Mouse (Mus musculus) hindbrain, embryonic 12.5 days (tissue): ENCODE measurements around the gene Col4a1. TPM values are rescaled to one million over a fixed set of nuclear protein-coding genes. Genes with fewer than 3 reads are reported as not detected.

ENCODE experiments used
- ATAC-seq: fragments of 200-750 bp; cut with Nextera tagmentation; 2 replicates; pipeline ENCODE4 v1.8.0; 2017; ENCODE audit warnings: moderate TSS enrichment; ENCODE audit not compliant: low FRiP score
- H3K27ac ChIP-seq: fragments of 300-500 bp; sonication (generic); 2 replicates; pipeline ENCODE4 v1.5.1; 2016; ENCODE audit warnings: mild to moderate bottlenecking
- H3K27me3 ChIP-seq: fragments of 300-500 bp; sonication (generic); 2 replicates; pipeline ENCODE4 v1.6.1; 2016; ENCODE audit warnings: mild to moderate bottlenecking
- H3K36me3 ChIP-seq: fragments of 300-500 bp; sonication (generic); 2 replicates; pipeline ENCODE4 v1.6.1; 2016; ENCODE audit warnings: mild to moderate bottlenecking
- H3K4me1 ChIP-seq: fragments of 300-500 bp; sonication (generic); 2 replicates; pipeline ENCODE4 v1.6.1; 2016
- H3K4me2 ChIP-seq: fragments of 300-500 bp; sonication (generic); replicated peaks from 2 replicates; pipeline ENCODE4 v1.6.1; 2016; ENCODE audit warnings: mild to moderate bottlenecking
- H3K4me3 ChIP-seq: fragments of 300-500 bp; sonication (generic); 2 replicates; pipeline ENCODE4 v1.5.1; 2016; ENCODE audit warnings: mild to moderate bottlenecking
- H3K9ac ChIP-seq: fragments of 300-500 bp; sonication (generic); 2 replicates; pipeline ENCODE4 v1.6.1; 2016; ENCODE audit warnings: mild to moderate bottlenecking, moderate library complexity
- H3K9me3 ChIP-seq: fragments of 300-500 bp; sonication (generic); replicated peaks from 2 replicates; pipeline ENCODE4 v1.6.1; 2016; ENCODE audit warnings: mild to moderate bottlenecking
- WGBS: fragments of 180-500 bp; shearing (Covaris S2); methylation state at CpG from one replicate; pipeline ENCODE4 v1.1.7; 2016; 5-methylcytosine and 5-hydroxymethylcytosine counted together
- polyA plus RNA-seq: library from polyadenylated mRNA; unstranded; fragments of >200 nt; fragmentation: Nextera tagmentation; extraction: Ambion mirVana; gene quantifications from 2 replicates; pipeline ENCODE4 v1.2.1, GENCODE M21; 2016

The Col4a1 gene
- polyA plus RNA-seq, 1 experiment from 2014 or later, result 157 TPM

DNA sequence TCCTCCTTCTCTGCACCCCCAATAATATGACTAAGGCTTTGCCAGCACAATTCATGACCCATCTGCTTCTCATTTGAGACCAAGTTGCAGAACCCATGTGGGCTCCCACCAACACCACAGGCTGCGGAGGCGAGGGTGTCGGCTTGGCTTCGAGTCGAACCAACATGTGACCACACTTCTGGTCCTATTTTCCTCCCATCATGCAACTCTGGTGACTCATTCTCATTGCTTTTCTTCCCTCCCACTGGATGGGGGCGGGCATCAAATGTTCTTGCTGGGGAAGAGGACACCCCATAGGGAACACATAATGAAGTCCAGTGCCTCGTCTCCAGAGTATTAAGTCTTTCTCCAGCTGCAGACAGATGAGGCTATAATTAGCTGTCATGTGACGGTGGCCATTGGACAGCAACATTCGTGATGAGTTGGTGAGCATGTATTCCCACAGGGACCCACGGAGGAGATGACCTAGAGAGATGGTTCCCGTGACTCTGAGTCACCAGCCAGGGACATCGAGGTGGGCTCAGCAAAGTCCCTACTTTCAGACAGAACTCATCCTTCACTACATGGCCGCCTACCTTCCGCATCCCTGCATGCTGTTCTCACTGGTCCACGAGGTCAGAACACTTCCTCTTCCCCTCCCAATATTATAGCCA is 39.0 kb downstream of the Col4a1 start:
- ATAC-seq, result no peak
- no peak overlapping the region for H3K4me3 ChIP-seq
- 87% methylated on average over 15 of the region's 15 CpGs for WGBS
- H3K9me3 ChIP-seq, result no peaks in the 10 kb centered on the region
- H3K27ac ChIP-seq, result no peak overlapping the region
- no peak overlapping the region for H3K4me2 ChIP-seq
- no peaks in the 10 kb centered on the region for H3K36me3 ChIP-seq
- no peaks in the 10 kb centered on the region for H3K27me3 ChIP-seq
- peaks cover 11% of the 10 kb centered on the region for H3K4me1 ChIP-seq
- H3K9ac ChIP-seq, result no peak overlapping the region

DNA sequence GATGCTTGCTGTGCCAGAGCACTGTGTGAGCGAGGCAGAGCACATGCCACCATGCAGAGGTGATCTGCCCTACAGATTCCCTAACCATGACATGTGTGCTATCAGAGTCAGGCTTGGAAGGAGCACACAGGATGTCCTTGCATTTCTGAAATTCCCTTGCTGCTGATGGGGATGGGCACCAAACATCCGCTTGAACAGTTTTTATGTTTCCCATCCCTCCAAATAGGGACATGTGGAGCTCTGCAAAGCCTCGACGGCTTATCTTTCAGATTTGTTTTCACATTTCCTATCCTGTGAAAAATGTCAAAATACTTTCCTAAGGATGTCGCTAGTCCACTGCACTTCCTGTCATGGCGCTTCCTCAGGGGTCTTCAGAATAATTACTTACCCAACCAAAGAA is 40.4 kb downstream of the Col4a1 start:
- Histone ChIP-seq H3K4me2 (no peak overlapping the region), H3K9me3 (no peaks in the 10 kb centered on the region), H3K27me3 (no peaks in the 10 kb centered on the region), H3K4me3 (no peak overlapping the region), H3K27ac (no peak overlapping the region), H3K9ac (no peak overlapping the region), H3K4me1 (no peaks in the 10 kb centered on the region), H3K36me3 (no peaks in the 10 kb centered on the region)
- WGBS, result 83% methylated on average over 6 of the region's 6 CpGs
- ATAC-seq, result no peak

DNA sequence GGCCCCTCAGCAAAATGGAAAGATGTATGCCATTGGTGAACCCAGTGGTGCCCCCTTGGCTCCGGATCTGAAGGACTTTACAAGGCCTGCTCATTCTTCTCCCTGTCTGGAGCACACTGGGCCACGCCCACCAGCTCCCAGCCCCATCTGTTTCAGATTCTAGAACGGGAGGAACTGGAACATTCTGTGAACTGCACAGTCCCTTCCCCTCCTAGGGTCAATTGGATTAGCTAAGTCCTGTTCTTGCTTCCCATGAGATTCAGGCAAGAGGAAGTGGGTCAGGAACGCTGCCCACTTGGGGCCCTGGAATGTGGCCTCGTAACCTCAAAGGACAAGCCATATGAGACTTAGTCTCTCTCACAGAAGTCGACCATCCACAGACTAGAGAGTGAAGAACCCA is 41.8 kb downstream of the Col4a1 start:
- WGBS, result 75% methylated on average over 6 of the region's 6 CpGs
- no peak for ATAC-seq
- Histone ChIP-seq H3K27ac (no peak overlapping the region), H3K4me1 (no peaks in the 10 kb centered on the region), H3K9ac (no peak overlapping the region), H3K4me2 (no peak overlapping the region), H3K4me3 (no peak overlapping the region), H3K27me3 (no peaks in the 10 kb centered on the region), H3K9me3 (no peaks in the 10 kb centered on the region), H3K36me3 (no peaks in the 10 kb centered on the region)

DNA sequence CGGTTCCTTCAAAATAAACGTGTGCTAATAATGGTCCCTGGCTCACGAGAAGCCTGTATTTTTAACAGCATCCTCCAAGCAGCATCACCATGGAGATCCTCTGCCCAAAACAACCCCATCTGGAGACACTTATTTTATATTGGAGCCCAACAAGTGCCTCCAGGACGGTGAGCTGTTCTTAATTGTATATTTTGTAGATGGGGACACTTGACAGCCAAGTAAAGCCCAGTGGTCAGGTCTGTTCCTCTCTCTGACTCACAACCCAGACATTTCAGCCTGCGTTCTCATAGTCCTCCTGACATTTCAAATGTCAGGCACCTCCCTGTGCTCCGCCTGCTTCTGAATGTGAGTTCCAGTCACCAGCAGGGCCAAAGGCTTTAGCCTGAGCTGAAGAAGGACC is 43.9 kb downstream of the Col4a1 start:
- Histone ChIP-seq H3K27ac (no peak overlapping the region), H3K9ac (no peak overlapping the region), H3K4me3 (no peak overlapping the region), H3K36me3 (no peaks in the 10 kb centered on the region), H3K4me2 (no peak overlapping the region), H3K27me3 (no peaks in the 10 kb centered on the region), H3K4me1 (no peaks in the 10 kb centered on the region; the same call in 1 of the 2 replicates), H3K9me3 (no peaks in the 10 kb centered on the region)
- WGBS, result 87% methylated on average over 6 of the region's 6 CpGs
- no peak for ATAC-seq

DNA sequence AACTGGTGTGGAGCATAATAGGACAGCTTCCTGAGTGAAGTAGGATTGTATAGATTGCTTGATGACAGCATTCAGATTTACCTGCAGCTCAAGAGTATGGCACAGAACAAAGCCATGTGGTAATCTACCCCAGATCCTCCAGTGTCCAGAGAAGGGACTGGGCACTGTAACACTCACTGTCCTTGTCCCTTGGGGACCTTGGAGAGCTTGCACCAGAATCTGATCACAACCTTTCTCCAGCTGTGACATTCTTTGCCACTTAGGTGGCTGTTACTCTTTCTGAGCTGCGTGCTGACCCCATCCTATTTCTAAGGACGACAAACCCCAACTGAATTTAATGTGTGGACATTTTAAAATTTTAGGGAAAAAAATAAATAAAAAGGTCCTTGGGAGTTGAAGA is 46.2 kb downstream of the Col4a1 start:
- Histone ChIP-seq H3K9ac (no peak overlapping the region), H3K4me1 (no peaks in the 10 kb centered on the region; the same call in 1 of the 2 replicates), H3K27me3 (no peaks in the 10 kb centered on the region), H3K36me3 (no peaks in the 10 kb centered on the region), H3K4me2 (no peak overlapping the region), H3K4me3 (no peak overlapping the region), H3K9me3 (no peaks in the 10 kb centered on the region), H3K27ac (no peak overlapping the region)
- WGBS, result 88% methylated on average over 2 of the region's 2 CpGs
- no peak for ATAC-seq

DNA sequence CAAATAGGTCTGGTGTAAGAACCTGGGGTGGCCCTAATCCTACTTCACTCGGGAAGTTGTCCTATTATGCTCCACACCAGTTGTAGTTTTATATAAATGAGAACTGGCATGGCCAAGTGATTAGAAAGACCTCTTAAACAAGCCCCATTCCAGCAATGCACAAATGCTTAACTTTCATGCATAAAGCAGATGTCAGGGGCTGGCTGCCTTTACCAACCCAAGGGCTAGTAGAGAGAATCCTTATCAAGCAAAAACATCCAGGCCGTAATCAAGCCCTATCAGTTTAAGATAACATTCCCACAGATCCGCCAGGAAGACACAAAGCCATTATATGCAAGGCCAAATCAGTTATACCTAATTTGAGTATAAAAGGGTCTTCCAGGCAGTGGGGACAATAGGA is 46.7 kb downstream of the Col4a1 start:
- 79% methylated on average over 3 of the region's 3 CpGs for WGBS
- ATAC-seq, result no peak
- Histone ChIP-seq H3K27ac (no peak overlapping the region), H3K36me3 (no peaks in the 10 kb centered on the region), H3K4me1 (no peaks in the 10 kb centered on the region; the same call in 1 of the 2 replicates), H3K27me3 (no peaks in the 10 kb centered on the region), H3K4me2 (no peak overlapping the region), H3K4me3 (no peak overlapping the region), H3K9me3 (no peaks in the 10 kb centered on the region), H3K9ac (no peak overlapping the region)

DNA sequence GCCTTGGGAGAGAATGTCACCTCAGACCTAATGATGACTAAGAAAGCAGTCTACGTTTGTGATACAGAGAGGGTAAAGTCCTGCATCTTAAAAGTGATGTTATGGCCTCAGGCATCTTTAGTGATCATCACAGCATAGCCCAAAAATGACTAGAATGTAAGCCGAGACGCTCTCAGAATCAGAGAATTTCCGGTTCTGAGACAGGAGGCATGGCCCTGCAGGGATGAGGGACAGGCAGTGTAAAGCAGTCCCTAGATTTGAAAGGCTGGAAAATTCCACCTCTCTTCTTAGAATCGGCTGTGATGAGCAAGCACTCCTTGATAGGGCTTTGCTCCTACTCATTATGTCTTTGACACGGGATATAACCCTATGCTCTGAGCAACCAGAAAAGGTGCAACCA is 48.8 kb downstream of the Col4a1 start:
- Histone ChIP-seq H3K27ac (no peak overlapping the region), H3K4me2 (no peak overlapping the region), H3K4me1 (peaks cover 4% of the 10 kb centered on the region), H3K9ac (no peak overlapping the region), H3K27me3 (no peaks in the 10 kb centered on the region), H3K36me3 (no peaks in the 10 kb centered on the region), H3K9me3 (no peaks in the 10 kb centered on the region), H3K4me3 (no peak overlapping the region)
- 82% methylated on average over 6 of the region's 6 CpGs for WGBS
- ATAC-seq, result no peak

DNA sequence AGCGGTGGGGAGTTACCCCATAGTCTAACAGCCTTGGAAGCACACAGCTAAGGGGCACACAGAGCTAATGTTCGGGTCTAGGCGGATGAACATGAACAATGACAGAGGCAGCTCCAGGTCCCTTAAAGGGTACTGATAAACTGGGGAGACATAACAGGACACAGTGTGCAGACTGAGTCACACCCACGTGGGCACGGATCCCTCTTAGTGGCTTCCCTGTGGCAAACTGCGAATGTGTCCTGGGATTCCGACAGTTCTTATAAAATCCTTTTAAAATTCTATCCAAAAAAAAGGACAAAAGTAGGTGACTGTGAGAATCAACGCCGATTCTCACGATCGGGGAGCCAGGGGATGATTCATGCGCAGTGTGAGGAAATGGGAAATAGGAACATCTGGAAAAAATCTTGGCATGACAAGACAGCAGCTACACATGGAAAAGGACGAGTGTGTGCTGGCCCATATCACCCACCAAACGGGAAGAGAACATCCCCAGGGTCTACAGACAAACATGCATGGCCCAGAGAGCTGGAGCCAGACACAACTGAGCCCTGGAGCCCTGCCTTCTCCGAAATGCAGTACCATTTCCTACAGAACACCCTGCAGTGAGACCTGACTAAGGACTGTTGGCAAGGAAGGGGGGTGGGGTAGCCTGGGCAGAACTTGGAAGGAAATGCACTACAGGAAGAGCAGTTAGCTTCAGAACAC is 50.4 kb downstream of the Col4a1 start:
- Histone ChIP-seq H3K27me3 (no peaks in the 10 kb centered on the region), H3K4me2 (no peak overlapping the region), H3K9me3 (no peaks in the 10 kb centered on the region), H3K36me3 (no peaks in the 10 kb centered on the region), H3K27ac (no peak overlapping the region), H3K9ac (no peak overlapping the region), H3K4me3 (no peak overlapping the region), H3K4me1 (peaks cover 4% of the 10 kb centered on the region)
- WGBS, result 80% methylated on average over 15 of the region's 15 CpGs
- no peak for ATAC-seq

DNA sequence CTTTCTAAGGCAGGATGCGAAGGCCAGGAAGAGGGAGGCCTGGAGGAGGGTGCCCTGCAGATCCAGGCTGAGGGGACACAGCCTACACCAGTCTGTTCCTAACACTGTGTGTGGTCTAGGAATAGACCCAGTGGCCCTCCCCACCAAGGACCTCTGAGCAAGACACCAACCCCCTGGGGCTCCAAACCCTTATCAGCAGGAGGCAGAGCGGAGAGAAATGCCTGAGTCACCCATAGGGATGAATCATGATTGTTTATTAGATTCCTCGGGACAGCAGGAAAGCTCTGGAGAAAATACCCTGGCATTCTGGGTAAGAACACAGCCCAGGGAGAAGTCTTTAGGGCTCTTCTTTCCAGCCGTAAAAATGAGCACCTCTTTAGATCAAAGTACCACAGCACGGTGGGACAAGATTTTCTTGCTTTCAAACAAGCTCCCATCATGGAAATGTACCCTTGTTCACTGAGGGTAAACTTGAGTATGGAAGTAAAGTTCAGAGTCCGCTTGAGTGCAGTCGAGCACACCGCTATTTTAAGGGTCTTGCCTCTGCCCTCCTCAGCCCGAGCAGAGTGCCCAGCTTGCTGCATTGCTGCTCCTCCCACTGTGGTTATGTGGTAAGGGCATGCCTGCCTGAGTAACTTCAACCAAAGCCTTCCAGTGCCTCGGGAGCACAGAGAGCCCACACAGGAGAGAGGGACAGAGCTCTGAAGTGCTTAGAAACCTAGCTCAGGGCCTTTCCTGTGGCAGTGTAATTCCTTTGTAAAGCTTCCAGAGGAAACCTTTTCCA is 52.6 kb downstream of the Col4a1 start:
- no peak for ATAC-seq
- no peaks in the 10 kb centered on the region for H3K9me3 ChIP-seq
- H3K4me3 ChIP-seq, result no peak overlapping the region

DNA sequence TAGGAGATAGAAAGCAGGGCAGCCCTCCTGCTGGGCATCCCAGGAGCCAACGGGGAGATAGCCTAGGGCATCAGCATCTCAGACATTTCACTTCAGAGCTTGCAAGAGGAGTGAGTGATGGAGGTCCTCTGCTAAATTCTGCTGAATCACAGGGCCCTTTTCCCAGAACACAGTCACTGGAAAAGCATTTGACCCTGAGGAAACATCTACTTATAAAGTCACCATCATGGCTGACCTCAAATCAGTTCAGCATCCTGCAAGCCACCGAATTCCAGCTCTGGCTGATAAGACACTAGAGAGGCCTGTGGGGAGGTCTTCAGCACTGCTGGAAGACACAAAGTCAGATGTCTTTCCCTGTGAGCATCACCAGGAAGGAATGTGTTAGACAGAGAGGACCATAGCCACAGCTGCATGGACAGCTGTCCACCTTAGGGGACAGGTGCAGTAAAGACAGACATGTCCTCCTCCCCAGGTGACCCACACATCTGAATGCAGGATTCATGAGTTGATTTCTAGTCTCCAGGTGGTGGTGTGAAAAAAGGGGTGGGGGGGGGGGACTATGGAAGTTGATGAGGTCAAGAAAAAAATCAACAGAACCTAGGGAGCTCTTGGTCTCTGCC is 54.0 kb downstream of the Col4a1 start:
- ATAC-seq, result no peak
- no peak overlapping the region for H3K27ac ChIP-seq
- H3K4me3 ChIP-seq, result no peak overlapping the region
- no peak overlapping the region for H3K4me2 ChIP-seq
- H3K4me1 ChIP-seq, result peaks cover 4% of the 10 kb centered on the region
- no peaks in the 10 kb centered on the region for H3K9me3 ChIP-seq
- WGBS, result 60% methylated on average over 2 of the region's 2 CpGs
- no peaks in the 10 kb centered on the region for H3K36me3 ChIP-seq
- no peaks in the 10 kb centered on the region for H3K27me3 ChIP-seq
- H3K9ac ChIP-seq, result no peak overlapping the region

More for the DNA sequence above, 52.6 kb downstream of the Col4a1 start:
- Histone ChIP-seq H3K27ac (no peak overlapping the region), H3K4me1 (peaks cover 4% of the 10 kb centered on the region), H3K4me2 (no peak overlapping the region), H3K36me3 (no peaks in the 10 kb centered on the region), H3K9ac (no peak overlapping the region), H3K27me3 (no peaks in the 10 kb centered on the region)
- WGBS, result 54% methylated on average over 10 of the region's 10 CpGs

DNA sequence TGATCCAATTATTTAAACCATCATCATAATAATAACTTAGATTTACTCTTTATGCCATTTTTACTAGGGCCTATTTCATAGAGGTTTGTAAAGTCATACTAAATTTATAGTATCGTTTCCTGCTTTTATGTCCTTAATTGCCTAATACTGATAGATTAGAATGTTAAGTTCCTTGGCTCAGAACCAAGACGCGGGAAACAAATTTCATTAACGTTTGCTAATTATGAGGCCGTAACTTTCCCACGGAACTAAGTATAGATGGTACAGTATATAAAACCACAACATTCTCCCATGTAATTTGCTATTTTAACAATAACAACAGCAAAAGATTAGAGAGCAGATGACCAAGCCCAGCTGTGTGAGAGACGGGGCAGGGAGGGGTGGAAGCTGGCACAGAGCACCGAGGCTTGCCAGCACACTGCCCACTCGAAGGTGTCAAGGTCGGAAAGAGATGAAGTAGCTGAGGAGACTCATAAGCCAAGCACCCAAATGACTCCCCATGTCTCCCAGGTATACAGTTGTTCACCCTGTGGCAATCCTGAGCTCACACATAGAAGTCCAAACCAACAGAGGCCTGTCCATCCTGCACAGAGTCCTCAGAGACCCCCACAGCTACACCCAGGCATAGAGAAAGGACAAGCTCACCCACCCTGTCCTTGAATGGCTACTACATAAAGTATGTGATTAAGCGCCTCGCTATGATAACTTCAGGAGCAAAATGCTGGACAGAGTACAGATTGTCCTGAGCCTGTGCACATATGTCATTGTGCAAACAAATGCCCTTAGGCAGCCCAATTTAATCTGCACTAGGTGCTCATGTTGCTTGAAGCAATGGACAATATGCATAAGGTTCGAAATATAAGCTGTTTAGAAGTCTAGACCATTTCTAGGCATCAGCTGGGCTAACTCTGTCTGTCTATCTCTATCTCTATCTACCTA is 55.3 kb downstream of the Col4a1 start:
- 91% methylated on average over 13 of the region's 13 CpGs for WGBS
- no peaks in the 10 kb centered on the region for H3K36me3 ChIP-seq
- H3K9me3 ChIP-seq, result no peaks in the 10 kb centered on the region
- no peak overlapping the region for H3K4me3 ChIP-seq
- H3K4me1 ChIP-seq, result peaks cover 4% of the 10 kb centered on the region
- H3K27me3 ChIP-seq, result no peaks in the 10 kb centered on the region
- no peak for ATAC-seq
- H3K4me2 ChIP-seq, result no peak overlapping the region
- H3K9ac ChIP-seq, result no peak overlapping the region
- H3K27ac ChIP-seq, result no peak overlapping the region
